Mouse (Mus musculus) embryo, embryonic 10 days (tissue): ENCODE measurements around the gene 4931406P16Rik.
A peak's percentile ranks its signal among the peaks of the same experiment; 100 is the strongest.
"Not testable (repeated sequence)": the region's sequence is repeated elsewhere in the genome, so short reads cannot be mapped to it uniquely, and the experiment has no call there.

Source experiments
- DNase-seq: peaks from one replicate; pipeline ENCODE4 v3.0.0-alpha.2; 2015; ENCODE audit warnings: low spot score

4931406P16Rik gene

DNA sequence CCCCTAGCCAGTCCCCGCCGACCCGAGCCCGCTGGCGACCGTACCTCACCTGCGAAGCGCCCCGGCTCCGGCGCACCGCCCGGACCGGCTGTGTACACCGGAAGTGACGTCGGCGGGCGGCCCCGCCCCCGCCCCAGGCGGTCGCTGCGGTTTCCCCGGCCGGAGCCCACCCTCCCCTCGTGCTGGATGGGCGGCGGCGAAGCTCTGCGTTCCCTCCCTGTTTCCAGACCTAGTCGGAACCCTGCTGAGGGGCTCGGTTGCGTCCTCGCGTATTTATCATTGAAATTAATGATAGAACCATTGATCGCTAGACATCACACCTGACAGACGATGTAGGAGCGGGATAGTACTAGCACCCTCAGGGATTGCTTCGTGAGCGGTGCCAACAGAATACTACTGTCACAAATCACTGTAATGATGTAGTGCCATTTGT, at the start of gene 4931406P16Rik:
4931406P16Rik (minus strand) TSS at position 109 of the 433 bp plus-strand sequence.
- peak; percentile 78 for DNase-seq

GRCm38 (mm10) chr7:34355629-34356028, 42.3 kb upstream of the 4931406P16Rik start:
- no peak for DNase-seq

- peak; percentile 30 for DNase-seq
Observed at GRCm38 (mm10) chr7:34351997-34352396, 38.6 kb upstream of the 4931406P16Rik start.

DNA sequence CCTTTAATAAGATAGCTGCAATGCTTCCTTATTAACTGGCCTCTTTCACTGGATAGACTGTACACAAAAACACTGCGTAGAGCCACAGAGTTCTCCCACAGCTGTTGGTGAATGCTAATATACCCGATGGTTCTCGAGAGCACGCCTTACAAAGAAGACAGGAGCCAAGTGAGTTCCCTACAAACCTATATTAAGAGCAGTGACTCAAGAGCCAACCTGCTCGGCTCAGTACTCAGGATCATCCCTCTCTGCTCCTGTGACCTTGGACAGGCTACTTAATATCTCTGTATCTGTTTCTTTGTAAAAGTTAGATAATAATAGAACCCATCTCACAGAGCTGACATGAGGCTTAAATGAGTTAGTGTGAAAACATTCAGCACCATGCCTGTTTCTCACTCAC, 36.8 kb upstream of the 4931406P16Rik start:
- no peak for DNase-seq

GRCm38 (mm10) chr7:34348011-34348410, 34.7 kb upstream of the 4931406P16Rik start:
- no peak for DNase-seq

GRCm38 (mm10) chr7:34347041-34347440, 33.7 kb upstream of the 4931406P16Rik start:
- DNase-seq: no peak

GRCm38 (mm10) chr7:34346505-34346904, 33.2 kb upstream of the 4931406P16Rik start:
- DNase-seq: no peak

DNA sequence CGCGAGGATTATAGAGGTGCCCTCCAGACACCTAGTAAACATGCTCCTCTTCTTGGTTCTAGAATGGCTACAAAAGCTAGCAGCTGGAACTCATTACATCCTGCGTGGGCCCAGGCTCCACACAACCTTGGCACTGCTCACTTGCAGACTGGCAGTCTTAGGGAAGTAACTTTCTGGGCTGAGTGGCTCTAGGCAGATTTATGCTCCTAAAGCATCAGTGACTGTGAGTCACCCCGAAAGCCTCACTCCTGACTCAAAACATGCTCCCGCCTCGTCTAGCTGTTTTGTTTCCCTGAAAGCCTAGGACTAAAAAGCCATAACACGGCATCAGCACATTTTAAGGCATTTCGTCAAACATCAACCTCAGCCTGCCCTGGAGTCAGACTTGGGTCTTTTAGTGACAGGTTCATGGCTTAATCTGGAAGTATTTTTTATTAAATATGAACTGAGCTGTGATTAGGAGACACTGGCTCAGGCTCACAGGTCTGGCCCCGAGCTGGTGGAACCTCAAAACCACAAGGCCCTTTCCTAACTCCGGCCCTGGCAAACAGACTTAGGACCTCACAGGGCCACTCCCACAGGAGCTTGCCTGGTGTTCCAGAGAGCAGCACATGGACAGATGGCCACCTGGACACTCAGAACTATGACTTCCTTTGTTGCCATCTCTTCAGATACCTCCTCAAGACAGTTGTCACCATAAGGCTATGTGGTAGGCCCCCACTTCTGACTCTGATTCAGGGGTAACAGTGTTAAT, 28.9 kb upstream of the 4931406P16Rik start:
- DNase-seq: no peak

DNA sequence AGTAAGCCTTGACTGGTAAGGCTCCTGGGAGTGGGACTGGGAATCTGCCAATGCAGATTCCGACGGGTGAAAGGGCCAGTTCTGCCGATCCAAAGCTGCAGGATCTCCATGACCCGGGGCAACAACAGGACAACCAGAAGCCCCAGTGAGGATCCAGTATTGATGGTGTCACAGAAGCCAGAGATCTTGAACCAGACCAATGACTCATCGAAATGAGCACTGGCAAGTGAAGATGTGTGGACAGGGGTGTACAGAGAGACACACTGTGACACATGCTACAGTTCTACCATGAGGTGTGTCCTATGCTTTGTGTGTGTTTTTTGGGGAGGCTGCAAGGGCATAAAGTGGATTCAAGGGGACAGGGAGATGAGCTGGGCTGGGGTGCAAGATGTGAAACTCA, 27.5 kb upstream of the 4931406P16Rik start:
- DNase-seq: no peak

DNA sequence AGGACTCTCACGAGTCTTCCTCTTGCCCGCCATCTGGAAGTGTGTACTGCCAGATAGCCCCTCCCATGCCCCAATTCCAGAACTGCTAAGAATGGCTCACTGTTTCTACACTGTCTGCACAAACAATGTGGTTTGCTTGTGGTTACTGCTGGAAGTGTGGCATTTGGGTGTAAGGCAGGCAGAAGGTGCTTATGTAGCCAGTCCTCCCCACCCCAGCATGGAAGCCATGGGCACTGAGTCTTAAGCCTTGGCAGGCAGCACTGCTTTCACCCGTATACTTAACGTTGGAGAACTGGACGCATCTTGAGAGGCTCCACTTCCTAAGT, 25.8 kb upstream of the 4931406P16Rik start:
- DNase-seq: peak; percentile 19

GRCm38 (mm10) chr7:34338445-34339163, 25.3 kb upstream of the 4931406P16Rik start:
- peak; percentile 36 for DNase-seq

DNA sequence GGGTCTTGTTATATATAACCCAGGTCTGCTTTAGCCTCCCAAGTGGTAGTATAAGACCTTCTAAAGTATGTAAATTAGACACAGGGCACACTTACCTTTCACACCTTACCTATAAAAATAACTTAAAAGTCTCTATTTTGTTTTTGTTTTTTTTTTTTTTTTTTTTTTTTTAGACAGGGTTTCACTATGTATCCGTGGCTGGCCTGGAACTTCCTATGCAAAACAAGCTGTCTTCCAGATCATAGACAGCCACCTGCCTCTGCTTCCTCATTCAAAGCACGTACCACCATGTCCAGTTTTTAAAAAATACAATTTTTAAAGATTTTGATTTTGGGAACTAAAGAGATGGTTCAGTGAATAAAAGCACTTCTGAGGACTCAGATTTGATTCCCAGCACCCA, 23.9 kb upstream of the 4931406P16Rik start:
- no peak for DNase-seq

- not testable (repeated sequence) for DNase-seq
Observed at GRCm38 (mm10) chr7:34336545-34336944, 23.2 kb upstream of the 4931406P16Rik start.

GRCm38 (mm10) chr7:34327493-34327892, 14.1 kb upstream of the 4931406P16Rik start:
- DNase-seq: no peak

DNA sequence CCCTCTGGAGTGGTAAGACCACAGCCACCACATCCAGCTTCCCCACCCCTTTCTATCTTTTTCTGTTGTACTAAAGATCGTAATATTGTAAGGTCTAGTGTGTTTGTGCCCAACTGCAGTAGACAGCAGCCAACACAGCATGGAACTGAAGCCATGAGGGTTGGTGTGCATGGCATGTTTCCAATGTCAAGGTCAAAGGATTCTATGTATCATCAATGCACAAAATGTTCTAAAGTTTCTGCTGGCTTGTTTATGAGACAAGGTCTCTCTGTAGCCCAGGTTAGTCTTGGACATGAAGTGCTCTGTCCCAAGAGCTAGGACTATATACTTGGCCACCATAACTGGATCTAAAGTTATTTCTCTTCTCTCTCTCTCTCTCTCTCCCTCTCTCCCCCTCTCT, 11.5 kb upstream of the 4931406P16Rik start:
- DNase-seq: no peak

DNA sequence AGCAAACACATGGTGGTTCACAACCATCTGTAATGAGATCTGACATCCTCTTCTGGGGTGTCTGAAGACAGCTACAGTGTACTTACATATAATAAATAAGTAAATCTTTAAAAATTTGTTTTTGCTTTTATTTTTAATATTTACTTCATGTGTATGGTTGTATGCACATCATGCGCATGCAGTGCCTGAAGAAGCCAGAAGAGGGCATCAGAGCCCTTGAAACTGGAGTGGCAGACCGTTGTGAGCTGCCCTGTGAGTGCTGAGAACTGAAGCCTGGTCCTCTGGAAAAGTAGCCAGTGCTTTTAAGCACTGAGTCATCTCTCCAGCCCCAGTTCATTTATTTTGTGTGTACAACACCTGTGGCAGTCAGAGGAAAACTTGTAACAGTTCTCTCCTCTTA, 10.7 kb upstream of the 4931406P16Rik start:
- no peak for DNase-seq

DNA sequence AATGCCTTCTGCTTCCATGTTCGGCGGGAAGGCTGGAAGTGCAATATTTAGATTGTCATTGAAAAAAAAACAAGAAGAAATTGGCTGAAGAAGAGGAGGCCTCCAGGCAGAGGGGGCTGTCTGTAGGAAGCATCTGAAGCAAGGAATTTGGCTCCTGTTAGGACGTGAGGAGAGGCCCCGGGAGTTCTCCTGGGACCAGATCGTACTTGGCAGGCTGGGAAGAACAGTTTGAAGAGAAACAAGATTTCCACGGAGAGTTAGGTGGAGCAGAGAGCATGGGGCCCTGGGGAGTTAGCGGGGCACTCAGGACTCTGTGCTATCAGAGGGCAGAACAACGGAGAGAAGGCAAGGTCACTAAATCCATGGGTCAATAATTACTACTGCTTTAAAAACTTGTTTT, 10.0 kb upstream of the 4931406P16Rik start:
- DNase-seq: no peak

DNA sequence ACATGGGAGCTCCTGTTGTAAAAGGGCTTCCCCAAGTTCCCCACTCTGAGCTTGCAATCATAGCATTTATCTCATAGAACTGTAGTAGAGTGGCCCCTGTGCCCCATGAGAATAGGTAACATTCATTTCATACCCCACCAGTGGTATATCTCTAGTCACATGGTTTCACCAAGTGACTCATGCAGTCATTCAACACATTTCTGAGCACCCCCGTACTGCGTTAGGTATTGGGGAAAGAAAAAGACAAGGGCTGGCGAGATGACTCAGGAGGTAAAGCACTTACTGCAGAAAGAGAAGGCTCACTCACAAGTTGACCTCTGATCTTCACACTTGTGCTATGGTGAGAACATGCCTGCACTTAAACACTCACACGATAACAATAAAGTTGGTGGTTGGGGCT, 8.6 kb upstream of the 4931406P16Rik start:
- no peak for DNase-seq

GRCm38 (mm10) chr7:34321119-34321518, 7.8 kb upstream of the 4931406P16Rik start:
- DNase-seq: no peak

DNA sequence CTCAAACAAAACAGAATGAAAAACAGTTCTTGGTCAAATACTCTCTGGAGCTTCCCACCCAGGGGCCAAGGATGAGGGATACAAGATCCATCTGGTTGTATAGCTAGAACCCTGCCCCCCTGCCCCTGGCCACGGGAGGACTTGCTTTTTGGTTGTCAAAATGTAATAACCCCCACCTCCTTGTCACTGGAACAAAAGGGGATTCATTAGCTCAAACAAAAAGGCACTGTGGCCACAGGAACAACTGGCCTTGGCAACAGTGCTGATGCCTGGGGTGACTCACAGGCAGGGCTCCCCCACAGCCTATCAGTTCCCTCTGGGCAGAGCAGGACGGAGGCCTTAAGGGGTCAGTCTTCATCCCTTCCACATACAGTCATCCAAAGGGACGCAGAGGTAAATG, 6.6 kb upstream of the 4931406P16Rik start:
- DNase-seq: peak; percentile 25

DNA sequence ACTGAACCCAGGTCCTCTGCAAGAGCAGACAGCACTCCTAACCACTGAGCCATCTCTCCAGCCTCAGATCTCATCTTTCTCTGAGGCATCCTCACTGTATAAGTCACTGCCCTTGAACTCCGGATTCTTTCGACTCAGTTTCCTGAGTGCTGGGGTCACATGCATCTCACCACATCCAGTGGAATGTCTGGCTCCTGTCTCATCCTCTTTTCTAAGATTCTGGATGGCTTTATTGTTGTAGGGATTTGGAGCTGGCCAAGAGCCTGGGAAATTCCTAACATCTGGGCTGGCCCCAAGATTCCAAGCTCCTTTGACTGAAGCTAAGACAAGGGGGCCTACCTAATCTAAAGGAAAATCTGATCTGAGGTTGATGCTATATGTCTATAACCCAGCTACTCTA, 5.8 kb upstream of the 4931406P16Rik start:
- DNase-seq: no peak

DNA sequence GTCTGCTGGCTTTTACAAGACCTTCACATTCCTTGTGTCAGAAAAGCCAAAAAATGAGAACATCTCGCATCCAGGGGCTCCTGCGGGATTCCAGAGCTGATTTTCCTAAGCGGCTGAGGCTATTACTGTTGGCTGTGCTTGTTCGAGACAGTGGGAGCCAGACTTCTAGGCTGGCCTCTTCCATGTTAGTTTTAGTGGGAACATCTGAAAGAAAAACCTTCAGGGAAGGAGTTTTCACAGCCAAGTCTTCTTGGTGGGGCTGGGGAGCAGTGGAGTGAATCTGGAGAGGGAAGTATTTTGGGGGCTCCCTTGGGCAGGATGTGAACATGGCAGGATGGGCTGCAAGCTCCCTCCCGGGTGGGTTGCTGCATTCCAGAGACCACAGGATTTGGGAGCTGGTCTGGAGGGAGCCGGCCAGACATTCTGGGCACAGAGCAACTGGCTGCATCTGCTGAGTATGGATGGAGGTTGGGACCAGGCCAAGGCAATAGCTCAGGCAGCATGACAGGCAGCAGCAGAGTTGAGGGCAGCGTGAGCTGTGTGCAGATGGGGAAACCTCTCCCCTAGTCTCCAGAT, 4.6 kb upstream of the 4931406P16Rik start:
- no peak for DNase-seq

DNA sequence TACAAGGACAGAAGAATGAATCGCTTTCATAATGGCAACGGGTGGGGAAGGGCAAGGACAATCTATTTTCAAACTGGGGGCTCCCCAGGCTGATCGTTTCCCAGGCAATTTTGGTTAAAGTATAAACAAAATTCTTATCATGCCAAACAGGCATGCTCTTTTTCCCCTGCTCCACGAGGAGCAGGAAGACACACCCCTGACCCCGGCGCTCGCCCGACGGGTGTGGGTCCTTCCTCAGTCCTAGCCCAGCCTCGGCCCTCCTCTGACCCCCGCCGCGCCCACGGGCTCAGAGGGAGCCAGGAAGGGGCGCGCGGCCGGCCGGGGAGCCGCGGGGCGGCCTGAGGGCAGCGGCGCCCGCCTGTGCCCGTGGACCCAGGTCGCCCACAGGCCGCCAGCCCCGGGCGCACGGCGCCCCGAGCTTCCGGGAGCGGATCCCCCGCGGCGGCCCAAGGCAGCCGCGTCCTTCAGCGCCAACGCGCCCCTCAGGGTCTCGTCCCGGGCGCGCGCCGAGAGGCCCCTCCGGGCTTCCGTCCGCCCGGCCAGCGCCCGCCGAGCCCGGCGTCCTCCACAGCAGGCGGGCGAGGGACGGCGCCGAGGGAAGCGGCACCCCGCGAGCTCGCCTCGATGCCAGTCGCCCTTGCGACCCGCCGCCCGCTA, 437 bp downstream of the 4931406P16Rik start:
- DNase-seq: peak; percentile 66
